8 mouse cellular contexts compared by ENCODE assay signal in genomic region chr3:97296941-97297552, GRCm38 (mm10). TPM values are rescaled to one million over a fixed set of nuclear protein-coding genes. Genes with fewer than 3 reads are reported as not detected.
DNase-seq lines count a peak whose midpoint lies in the region; ATAC-seq lines count a peak whose summit lies in the region.

No protein-coding gene starts in this region.

- peak overlapping the region; percentile 86 for H3K4me3 ChIP-seq in megakaryocyte, embryonic 14.5 days (replicated peaks)

- peaks cover 8% of the 10 kb centered on the region; the same call in 1 of the 2 replicates for H3K4me1 ChIP-seq in megakaryocyte, embryonic 14.5 days

- peaks cover 20% of the 10 kb centered on the region for H3K27me3 ChIP-seq in megakaryocyte, embryonic 14.5 days (replicated peaks)

- intact Hi-C loops in gastrocnemius, postnatal 14 days (cut with DNase I; ENCODE audit: low total_unique reads): loop anchor here (5.0 kb wide), 1 partner anchor 70 kb away; no protein-coding TSS in a partner anchor
- intact Hi-C loops in left cerebral cortex, postnatal 36 days (cut with DNase I): loop anchor here (1.0 to 5.0 kb wide), 2 partner anchors 40 to 70 kb away; no protein-coding TSS in a partner anchor

- H3K9me3 ChIP-seq in megakaryocyte, embryonic 14.5 days: peaks cover 10% of the 10 kb centered on the region

- DNase-seq in adrenal gland, adult 18-20 months (ENCODE audit: low spot score in 2 of 2): peak; percentile 44 to 48
- DNase-seq in cerebellum, postnatal 36 days: peak; percentile 45 to 55
- peak; percentile 45 for DNase-seq in gastrocnemius, postnatal 14 days
- DNase-seq in left cerebral cortex, postnatal 36 days (ENCODE audit: low spot score in 2 of 2): peak; percentile 54 to 55
- peak; percentile 56 for DNase-seq in right cerebral cortex, postnatal 14 days

- peak; percentile 10 for ATAC-seq in inflammation-experienced regulatory T-cells, adult 6 months
- no peak; the same call in 1 of the 2 replicates for ATAC-seq in monocyte, adult 5-6 weeks (replicated peaks; ENCODE audit: insufficient number of reproducible peaks, low FRiP score, low TSS enrichment, poor library complexity, severe bottlenecking)

- H3K36me3 ChIP-seq in megakaryocyte, embryonic 14.5 days (replicated peaks; ENCODE audit: low read length): no peaks in the 10 kb centered on the region

RNA-seq across cellular contexts. Expression of gene Bcl9, which starts 0.7 kb away (rescaled TPM):
- 10 to 100 TPM; 10.7 to 12.8 TPM for total RNA-seq in adrenal gland, adult 18-20 months (2021)
- total RNA-seq in gastrocnemius, postnatal 14 days (2021): 1 to 10 TPM; 4.3 to 5.2 TPM
- polyA plus RNA-seq in inflammation-experienced regulatory T-cells, adult 6 months (2017; shearing (Covaris generic)): 1 to 10 TPM; 1.1 to 6.1 (median 4.0) TPM
- 10 to 100 TPM; 42.2 to 53.0 TPM for total RNA-seq in left cerebral cortex, postnatal 36 days (2021)
- 6.4 and 7.9 TPM in 2 replicates for polyA plus RNA-seq in megakaryocyte, embryonic 14.5 days (2012; ENCODE audit: insufficient read depth, low replicate concordance)
- 1.3 to 8.7 TPM (median 3.9 TPM) in 3 replicates for total RNA-seq in monocyte, adult 5-6 weeks (2017)
